Mouse (Mus musculus): ENCODE results near the gene Trabd2b. TPM values are rescaled to one million over a fixed set of nuclear protein-coding genes. Genes with fewer than 3 reads are reported as not detected.

The Trabd2b gene
- total and polyA plus RNA-seq, 2 experiments from 2014 or later: 0.63 to 0.71 TPM

DNA sequence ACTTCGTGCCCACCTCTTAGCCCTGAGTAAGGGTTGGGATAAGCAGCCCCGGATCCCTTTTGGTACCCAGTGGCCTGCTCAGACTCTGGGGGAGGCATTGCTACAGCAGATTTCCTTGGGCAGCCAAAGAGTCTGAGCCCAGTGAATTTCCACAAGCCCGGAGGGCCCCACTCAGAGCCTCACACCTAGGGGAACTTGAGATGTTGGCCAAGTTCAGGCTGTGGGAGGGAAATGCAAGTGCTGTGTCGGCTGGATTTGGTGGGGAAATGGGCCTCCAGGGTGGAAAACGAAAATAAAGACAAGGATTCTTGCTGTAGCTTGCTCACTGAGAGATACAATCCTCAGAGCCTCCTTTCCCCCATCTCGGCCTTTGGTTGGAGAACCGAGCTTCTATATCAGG, 28.0 kb upstream of the Trabd2b start:
- Histone ChIP-seq H3K4me2 (ENCODE audit: low read depth) (no peak overlapping the region), H3K9me3 (ENCODE audit: low read length) (no peaks in the 10 kb centered on the region), H3K4me1 (ENCODE audit: insufficient read depth) (no peaks in the 10 kb centered on the region), H3K9ac (no peak overlapping the region), H3K4me3 (ENCODE audit: low read depth, low read length) (no peak overlapping the region), H3K27me3 (ENCODE audit: insufficient read depth, low read length) (no peaks in the 10 kb centered on the region), H3K36me3 (ENCODE audit: insufficient read depth) (no peaks in the 10 kb centered on the region), H3K27ac (ENCODE audit: low read depth, low read length) (no peak overlapping the region)
- no peak for TF ChIP-seq CTCF (IDR thresholded peaks at IDR 0.05; ENCODE audit: low read depth)
- WGBS: 84% methylated on average over 7 of the region's 7 CpGs
- ATAC-seq (no peak), DNase-seq (no peak)

DNA sequence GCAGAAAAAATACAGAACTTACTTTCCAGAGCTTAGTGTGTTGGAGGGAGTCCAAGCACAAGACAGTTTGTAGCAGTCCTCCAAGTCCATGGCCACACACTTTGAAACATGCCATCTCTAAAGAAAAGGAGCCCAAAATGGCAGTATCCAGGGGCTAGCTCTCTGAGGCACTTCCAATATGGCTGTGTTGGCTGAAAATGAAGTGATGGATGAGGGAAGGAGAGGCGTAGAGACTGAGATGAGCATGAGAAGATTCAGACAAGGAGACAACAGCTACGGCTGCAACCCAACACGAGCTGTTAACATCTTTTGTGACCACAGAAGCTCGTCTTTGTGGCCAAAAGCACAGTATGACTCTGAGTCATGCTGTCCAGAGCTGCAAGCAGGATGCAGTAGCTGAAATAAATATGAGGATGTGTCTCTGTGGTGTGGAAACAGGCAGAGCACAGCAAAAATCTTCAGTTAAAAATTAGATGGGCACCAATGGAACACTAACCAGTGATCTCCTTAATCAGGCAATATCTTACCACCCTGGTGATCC, 27.0 kb upstream of the Trabd2b start:
- no peak overlapping the region for H3K4me2 ChIP-seq (ENCODE audit: low read depth)
- WGBS: 89% methylated on average over 4 of the region's 4 CpGs
- H3K27me3 ChIP-seq (ENCODE audit: insufficient read depth, low read length): no peaks in the 10 kb centered on the region
- TF ChIP-seq CTCF (IDR thresholded peaks at IDR 0.05; ENCODE audit: low read depth): no peak
- no peak for DNase-seq
- no peaks in the 10 kb centered on the region for H3K36me3 ChIP-seq (ENCODE audit: insufficient read depth)
- no peaks in the 10 kb centered on the region for H3K9me3 ChIP-seq (ENCODE audit: low read length)
- no peak overlapping the region for H3K27ac ChIP-seq (ENCODE audit: low read depth, low read length)
- no peak overlapping the region for H3K9ac ChIP-seq
- H3K4me3 ChIP-seq (ENCODE audit: low read depth, low read length): no peak overlapping the region
- no peaks in the 10 kb centered on the region for H3K4me1 ChIP-seq (ENCODE audit: insufficient read depth)
- no peak for ATAC-seq

DNA sequence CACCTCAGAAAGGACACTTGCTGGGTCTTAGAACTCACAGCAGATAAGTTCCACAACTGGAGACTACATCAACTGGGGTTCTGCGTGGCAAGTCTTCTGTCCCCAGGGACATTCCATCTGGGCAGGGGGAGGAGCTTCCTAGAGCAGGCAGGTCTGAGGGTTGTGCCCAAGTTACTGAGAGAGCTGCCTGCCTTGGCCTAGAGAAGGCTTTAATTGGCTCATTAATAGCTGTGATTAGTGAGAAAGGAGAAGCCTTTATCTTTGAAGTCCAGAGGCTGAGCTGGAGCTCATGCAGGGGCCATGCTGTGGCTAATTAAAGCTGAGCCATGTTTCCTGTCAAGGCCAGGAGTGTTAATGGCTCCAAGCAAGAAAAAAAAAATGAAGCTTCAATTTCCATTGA, 23.9 kb upstream of the Trabd2b start:
- DNase-seq (no peak), ATAC-seq (no peak)
- H3K4me2 ChIP-seq (ENCODE audit: low read depth): no peak overlapping the region
- H3K9me3 ChIP-seq (ENCODE audit: low read length): no peaks in the 10 kb centered on the region
- no peak for TF ChIP-seq CTCF (IDR thresholded peaks at IDR 0.05; ENCODE audit: low read depth)
- H3K27me3 ChIP-seq (ENCODE audit: insufficient read depth, low read length): no peaks in the 10 kb centered on the region
- H3K36me3 ChIP-seq (ENCODE audit: insufficient read depth): no peaks in the 10 kb centered on the region
- no peak overlapping the region for H3K9ac ChIP-seq
- H3K27ac ChIP-seq (ENCODE audit: low read depth, low read length): no peak overlapping the region
- H3K4me3 ChIP-seq (ENCODE audit: low read depth, low read length): no peak overlapping the region
- 16% methylated on average over 1 of the region's 1 CpGs for WGBS
- no peaks in the 10 kb centered on the region for H3K4me1 ChIP-seq (ENCODE audit: insufficient read depth)

- Histone ChIP-seq H3K4me1 (ENCODE audit: insufficient read depth) (no peaks in the 10 kb centered on the region), H3K27ac (ENCODE audit: low read depth, low read length) (no peak overlapping the region), H3K4me3 (ENCODE audit: low read depth, low read length) (no peak overlapping the region), H3K36me3 (ENCODE audit: insufficient read depth) (no peaks in the 10 kb centered on the region), H3K4me2 (ENCODE audit: low read depth) (no peak overlapping the region), H3K9ac (no peak overlapping the region), H3K9me3 (ENCODE audit: low read length) (no peaks in the 10 kb centered on the region), H3K27me3 (ENCODE audit: insufficient read depth, low read length) (no peaks in the 10 kb centered on the region)
- 70% methylated on average over 5 of the region's 5 CpGs for WGBS
- no peak for DNase-seq
- ATAC-seq: no peak
- no peak for TF ChIP-seq CTCF (IDR thresholded peaks at IDR 0.05; ENCODE audit: low read depth)
Measured at GRCm38 (mm10) chr4:114385236-114385635, 21.3 kb upstream of the Trabd2b start.

DNA sequence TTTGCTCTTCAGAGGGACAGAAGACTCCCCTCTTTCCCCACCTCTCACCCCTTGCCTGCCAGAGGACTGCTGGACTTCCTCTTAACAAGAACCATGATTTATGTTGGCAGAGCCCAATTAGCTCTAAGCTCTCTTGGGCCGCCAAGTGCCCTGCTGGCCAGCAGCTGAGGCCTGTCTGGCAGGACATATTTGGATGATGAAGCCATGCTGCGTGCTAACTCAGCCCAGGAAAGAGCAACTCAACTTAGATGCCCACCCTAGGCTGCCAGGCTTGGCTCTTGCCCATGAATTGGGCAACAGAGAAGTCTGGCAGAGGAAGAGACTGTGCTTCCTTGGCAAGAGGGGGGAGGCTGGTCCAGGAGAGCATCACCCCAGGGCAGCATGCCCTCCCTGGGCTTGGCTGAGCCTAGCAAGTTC, 20.1 kb upstream of the Trabd2b start:
- no peak for TF ChIP-seq CTCF (IDR thresholded peaks at IDR 0.05; ENCODE audit: low read depth)
- no peak overlapping the region for H3K4me3 ChIP-seq (ENCODE audit: low read depth, low read length)
- H3K4me1 ChIP-seq (ENCODE audit: insufficient read depth): no peaks in the 10 kb centered on the region
- WGBS: 58% methylated on average over 2 of the region's 2 CpGs
- no peaks in the 10 kb centered on the region for H3K27me3 ChIP-seq (ENCODE audit: insufficient read depth, low read length)
- H3K36me3 ChIP-seq (ENCODE audit: insufficient read depth): no peaks in the 10 kb centered on the region
- no peak overlapping the region for H3K4me2 ChIP-seq (ENCODE audit: low read depth)
- H3K27ac ChIP-seq (ENCODE audit: low read depth, low read length): no peak overlapping the region
- H3K9me3 ChIP-seq (ENCODE audit: low read length): no peaks in the 10 kb centered on the region
- no peak overlapping the region for H3K9ac ChIP-seq
- peak; percentile 84 for ATAC-seq
- peak; percentile 70 for DNase-seq

- Histone ChIP-seq H3K27ac (ENCODE audit: low read depth, low read length) (no peak overlapping the region), H3K4me2 (ENCODE audit: low read depth) (no peak overlapping the region), H3K4me3 (ENCODE audit: low read depth, low read length) (no peak overlapping the region), H3K9ac (no peak overlapping the region), H3K9me3 (ENCODE audit: low read length) (no peaks in the 10 kb centered on the region), H3K36me3 (ENCODE audit: insufficient read depth) (no peaks in the 10 kb centered on the region), H3K27me3 (ENCODE audit: insufficient read depth, low read length) (no peaks in the 10 kb centered on the region), H3K4me1 (ENCODE audit: insufficient read depth) (no peaks in the 10 kb centered on the region)
- ATAC-seq: no peak
- no peak for DNase-seq
- no peak for TF ChIP-seq CTCF (IDR thresholded peaks at IDR 0.05; ENCODE audit: low read depth)
- WGBS: 58% methylated on average over 2 of the region's 2 CpGs
Measured at GRCm38 (mm10) chr4:114387527-114388135, 18.9 kb upstream of the Trabd2b start.

- Histone ChIP-seq H3K4me2 (ENCODE audit: low read depth) (no peak overlapping the region), H3K27me3 (ENCODE audit: insufficient read depth, low read length) (no peaks in the 10 kb centered on the region), H3K27ac (ENCODE audit: low read depth, low read length) (no peak overlapping the region), H3K4me1 (ENCODE audit: insufficient read depth) (no peaks in the 10 kb centered on the region), H3K9me3 (ENCODE audit: low read length) (no peaks in the 10 kb centered on the region), H3K36me3 (ENCODE audit: insufficient read depth) (no peaks in the 10 kb centered on the region), H3K9ac (no peak overlapping the region), H3K4me3 (ENCODE audit: low read depth, low read length) (no peak overlapping the region)
- no peak for TF ChIP-seq CTCF (IDR thresholded peaks at IDR 0.05; ENCODE audit: low read depth)
- 87% methylated on average over 3 of the region's 3 CpGs for WGBS
- DNase-seq (no peak), ATAC-seq (no peak)
Measured at GRCm38 (mm10) chr4:114388306-114388705, 18.2 kb upstream of the Trabd2b start.

Measured in forebrain, postnatal 0 days (tissue).